Mouse (Mus musculus) ES-CJ7 (cell line): ENCODE measurements around the gene Plekhg5.
A peak's percentile ranks its signal among the peaks of the same experiment; 100 is the strongest.

Experiments used
- DNase-seq: peaks from one replicate; pipeline ENCODE4 v3.0.0; 2011; ENCODE audit warnings: low read depth, low spot score

The Plekhg5 gene

GRCm38 (mm10) chr4:152146033-152146827 is 73.9 kb downstream of the Plekhg5 start:
- DNase-seq: no peak

- no peak for DNase-seq
Observed at GRCm38 (mm10) chr4:152150546-152150945, 78.2 kb downstream of the Plekhg5 start.

- no peak for DNase-seq
Observed at GRCm38 (mm10) chr4:152151451-152151965, 79.2 kb downstream of the Plekhg5 start.

- DNase-seq: peak; percentile 82
Observed at GRCm38 (mm10) chr4:152151966-152152544, 79.8 kb downstream of the Plekhg5 start, which contains the start of gene Espn. TSS of gene Espn (minus strand) at chr4:152152371.

GRCm38 (mm10) chr4:152153771-152154177 is 81.5 kb downstream of the Plekhg5 start:
- peak; percentile 94 for DNase-seq

- DNase-seq: no peak
Observed at GRCm38 (mm10) chr4:152155019-152155418, 82.7 kb downstream of the Plekhg5 start.

- DNase-seq: peak; percentile 77
Observed at GRCm38 (mm10) chr4:152157779-152158584, 85.7 kb downstream of the Plekhg5 start.

- peak; percentile 60 for DNase-seq
Observed at GRCm38 (mm10) chr4:152158585-152159284, 86.4 kb downstream of the Plekhg5 start, which contains the start of gene Hes2. TSS of gene Hes2 (plus strand) at chr4:152158867.

GRCm38 (mm10) chr4:152159285-152159678 is 87.0 kb downstream of the Plekhg5 start:
- peak; percentile 38 for DNase-seq

- DNase-seq: no peak
Observed at GRCm38 (mm10) chr4:152160748-152161147, 88.5 kb downstream of the Plekhg5 start.

- DNase-seq: no peak
Observed at GRCm38 (mm10) chr4:152161601-152162000, 89.3 kb downstream of the Plekhg5 start.

- no peak for DNase-seq
Observed at GRCm38 (mm10) chr4:152162748-152163147, 90.5 kb downstream of the Plekhg5 start.
